Mouse (Mus musculus) cerebellum, postnatal 25 days (tissue): Measurements from ENCODE around the gene Scnn1g.

Source experiments
- DNase-seq, 2 experiments: peaks; one replicate each; pipeline ENCODE4 v3.0.0; 2021; ENCODE audit warnings: mixed read lengths in 2 of 2

Gene Scnn1g

DNA sequence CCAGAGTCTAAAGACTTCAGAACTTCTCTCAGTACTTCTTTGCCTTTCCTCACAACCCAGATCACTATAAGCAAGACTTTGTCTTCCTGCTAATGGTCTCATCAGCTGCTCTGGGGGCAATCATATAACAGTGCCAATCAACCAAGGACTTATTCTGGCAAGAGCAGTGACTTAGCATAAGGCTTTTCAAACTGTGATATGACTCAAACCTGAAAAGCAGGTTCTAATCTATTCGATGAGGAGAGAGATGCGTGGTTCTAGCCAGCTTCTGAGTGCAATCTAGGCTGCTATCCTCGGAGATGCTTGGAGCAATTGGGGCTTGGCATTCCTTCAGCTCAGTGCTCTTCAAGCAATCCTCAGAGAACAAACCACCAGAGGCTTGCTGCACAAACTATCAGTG, 44.7 kb downstream of the Scnn1g start:
- no peak for DNase-seq

DNA sequence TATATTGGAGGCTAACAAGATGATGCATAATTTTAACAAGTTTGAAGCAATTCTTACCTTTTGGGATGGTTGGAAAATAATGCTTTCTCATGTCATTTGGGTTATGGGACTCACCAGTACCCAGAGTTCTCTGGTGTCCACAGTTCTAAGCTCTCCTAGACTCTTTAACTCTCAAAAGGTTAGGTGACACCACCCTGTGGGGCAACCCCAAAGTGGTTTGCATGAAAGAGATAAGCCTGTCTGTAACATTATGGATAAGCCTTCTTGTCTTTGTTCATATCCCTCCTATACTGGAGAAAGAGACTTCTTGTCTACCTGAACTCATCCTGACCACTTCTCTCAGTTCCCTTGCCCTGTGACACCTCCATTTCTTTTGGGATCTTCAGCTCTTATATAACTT, 45.1 kb downstream of the Scnn1g start:
- DNase-seq: no peak

DNA sequence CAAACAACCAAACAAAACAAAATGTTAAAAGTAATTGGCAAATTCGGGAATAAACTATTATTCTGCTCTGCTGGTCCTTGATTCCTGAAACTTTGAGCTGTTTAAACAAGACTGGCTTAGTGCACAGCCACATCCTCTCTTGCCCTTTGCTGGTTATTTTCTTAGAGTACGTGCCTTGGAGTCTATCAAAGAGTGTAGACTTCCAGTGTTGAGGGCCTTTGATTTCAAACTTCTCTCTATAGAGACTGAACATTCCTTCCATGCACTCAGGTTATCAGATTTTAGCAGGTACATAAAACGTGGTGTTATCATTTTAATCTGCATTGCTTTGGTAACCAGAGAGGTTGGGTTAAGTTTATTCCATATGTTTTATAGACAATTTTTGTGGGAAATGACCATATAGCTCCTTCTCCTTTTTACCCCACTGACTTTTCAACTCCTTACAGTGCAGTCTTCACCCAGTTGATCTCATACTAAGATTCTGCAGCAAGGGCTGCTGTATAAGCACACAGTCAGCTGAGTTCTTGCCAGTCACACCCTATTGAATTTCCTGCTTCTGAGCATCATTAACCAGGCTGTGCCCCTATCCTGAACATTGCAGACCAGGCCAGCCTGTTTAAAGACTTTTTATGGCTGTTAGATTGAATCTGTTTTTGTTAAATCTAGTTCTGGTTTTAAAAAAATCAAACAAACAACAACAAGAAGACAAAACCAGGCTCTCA, 48.1 kb downstream of the Scnn1g start:
- no peak for DNase-seq

DNA sequence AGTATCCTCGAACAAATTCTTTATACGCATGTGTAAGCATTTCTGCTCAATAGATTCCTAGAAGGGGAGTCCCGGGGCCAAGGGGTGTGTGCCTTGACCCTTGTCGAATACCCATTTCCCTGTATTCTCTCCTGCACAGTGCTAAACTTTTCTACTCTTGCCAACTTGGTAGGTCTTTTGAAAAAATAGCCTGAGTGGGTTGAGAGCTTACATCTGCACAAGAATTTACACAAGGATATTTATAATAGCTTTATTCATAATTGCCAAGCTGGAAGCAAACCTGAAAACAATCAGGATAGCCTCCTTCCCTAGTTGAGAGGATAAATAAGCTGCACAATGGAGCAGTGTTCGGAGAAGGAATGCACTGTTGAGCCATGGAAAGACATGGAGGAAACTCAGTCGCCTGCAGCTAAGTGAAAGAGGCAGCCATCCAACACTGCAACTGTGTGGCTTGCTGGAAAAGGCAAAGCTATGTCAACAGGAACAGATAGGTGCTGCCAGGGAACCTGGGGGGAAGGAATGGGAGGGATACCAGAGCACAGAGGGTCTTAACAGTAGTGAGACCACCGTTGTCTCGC, 51.5 kb downstream of the Scnn1g start:
- DNase-seq: no peak

DNA sequence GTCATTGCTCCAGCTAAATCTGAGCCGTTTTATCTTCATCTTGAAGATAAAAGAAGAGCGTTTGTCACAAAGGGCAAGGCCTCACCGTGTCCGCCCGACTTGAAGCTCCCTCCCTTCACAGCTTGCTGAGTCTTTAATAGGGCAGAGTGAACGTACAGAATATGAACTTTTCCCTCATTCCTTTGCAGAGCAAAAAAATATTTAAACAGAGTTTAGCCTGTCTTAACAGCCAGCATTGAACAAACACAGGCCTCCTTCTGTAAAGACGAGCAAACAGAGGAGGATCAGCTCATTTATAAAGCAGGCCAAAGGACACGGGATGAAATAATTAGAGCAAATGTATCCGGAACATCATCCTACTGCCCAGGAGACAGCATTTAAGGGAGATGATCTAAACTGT, 63.5 kb downstream of the Scnn1g start:
- no peak for DNase-seq

DNA sequence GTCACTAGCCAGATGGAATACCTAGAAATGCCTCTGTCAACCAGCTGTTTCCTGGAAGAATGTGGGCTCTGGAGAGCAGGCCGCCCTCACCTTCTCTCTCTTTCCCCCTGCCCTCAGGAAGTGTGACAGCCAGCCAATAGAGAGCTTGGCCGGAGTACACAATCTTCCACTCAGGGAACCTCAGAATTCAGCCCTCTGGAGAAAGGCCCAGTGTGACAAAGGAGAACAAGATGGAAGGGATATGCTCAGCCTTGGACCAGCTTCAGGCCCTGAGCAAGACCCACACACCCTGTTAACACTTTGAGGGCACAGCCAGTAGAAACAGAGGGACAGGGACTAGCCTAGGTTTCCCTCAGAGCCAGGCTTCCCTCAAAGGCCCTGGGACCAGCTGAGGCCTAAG, 68.2 kb downstream of the Scnn1g start:
- no peak for DNase-seq

DNA sequence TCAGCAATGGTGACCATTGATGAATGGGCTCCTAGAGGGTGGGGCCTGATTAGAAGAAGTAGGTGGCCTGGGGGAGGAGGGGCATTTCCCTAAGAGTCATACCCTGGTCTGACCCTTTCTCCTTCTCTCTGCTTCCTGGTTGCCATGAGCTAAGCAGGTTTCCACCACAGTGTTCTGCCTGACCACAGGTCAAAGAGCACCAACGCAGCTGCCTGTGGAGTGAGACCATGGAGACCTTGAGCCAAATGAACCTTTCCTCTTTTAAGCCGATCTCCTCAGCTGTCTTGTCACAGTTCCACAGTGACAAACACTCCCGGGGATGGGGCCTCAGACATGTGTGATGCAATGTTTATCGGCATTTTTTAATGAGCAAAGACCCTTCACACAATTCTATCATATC, 68.7 kb downstream of the Scnn1g start:
- DNase-seq: no peak

DNA sequence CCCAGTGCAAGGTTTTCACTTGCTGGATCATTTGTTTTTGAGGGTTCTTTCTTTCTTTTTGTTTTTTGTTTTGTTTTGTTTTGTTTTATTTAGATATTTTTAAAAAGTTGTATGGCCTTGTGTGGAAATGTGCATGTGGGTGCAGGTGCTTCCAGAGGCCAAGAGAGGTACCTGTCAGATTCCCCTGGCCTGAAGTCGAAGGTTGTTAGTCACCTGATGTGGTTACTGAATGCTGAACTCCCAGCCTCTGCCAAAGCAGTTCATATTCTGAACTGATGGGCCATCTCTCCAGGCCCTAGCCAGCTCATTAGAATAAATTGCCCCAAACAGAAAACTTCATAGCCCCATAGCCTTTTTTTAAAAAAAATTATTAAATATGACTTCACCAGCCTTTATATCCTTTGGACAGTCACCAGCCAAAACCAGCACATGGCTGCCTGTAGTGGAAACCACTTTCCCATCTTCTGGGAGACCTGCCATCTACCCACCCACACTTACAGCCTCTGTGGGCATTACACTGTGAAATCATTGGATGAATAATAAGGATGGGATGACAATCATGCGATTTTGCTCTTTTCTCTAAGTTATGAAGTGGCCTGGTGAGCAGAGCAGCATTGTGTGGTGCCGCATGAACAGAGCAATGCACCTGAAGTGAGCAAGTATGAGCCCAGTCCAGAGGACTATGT, 71.7 kb downstream of the Scnn1g start:
- DNase-seq: no peak

DNA sequence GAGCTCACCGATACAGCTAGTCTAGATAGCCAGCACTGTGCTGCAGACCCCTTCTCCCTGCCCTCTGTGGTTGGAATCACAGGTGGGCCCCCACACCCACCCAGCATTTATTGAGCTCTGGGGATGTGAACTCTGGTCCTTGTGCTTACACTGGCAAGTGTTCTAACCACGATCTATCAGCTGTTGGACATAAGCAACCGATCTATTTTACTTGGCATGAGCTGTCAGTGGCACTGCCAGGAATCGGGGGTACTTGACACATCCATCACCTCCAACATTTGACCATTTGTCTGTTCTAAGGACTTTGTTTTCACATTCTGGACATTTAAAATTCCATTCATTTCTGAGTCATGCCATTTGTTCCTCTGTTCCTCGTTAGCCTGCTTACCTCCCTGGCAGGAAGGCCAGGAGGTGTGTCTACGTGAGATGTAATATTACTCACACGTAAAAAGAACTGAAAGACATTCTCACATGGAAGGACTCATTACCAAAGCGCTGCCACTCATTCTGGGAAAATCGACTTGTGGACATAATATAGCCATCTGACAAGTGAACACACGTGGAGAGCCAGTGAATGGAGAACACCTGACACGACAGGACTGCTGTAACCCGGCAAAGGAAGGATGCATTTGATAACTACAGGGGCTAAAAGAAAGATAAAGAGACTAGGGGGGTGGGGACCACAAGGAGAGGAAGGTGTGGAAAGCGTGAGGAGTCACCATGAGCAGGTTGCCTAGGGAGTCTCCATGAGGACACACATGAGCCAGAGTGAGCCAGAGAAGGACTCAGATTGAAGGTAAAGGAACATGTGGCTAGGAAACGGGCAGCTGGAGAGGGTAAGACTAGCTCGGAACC, 73.7 kb downstream of the Scnn1g start:
- no peak for DNase-seq
